Mouse (Mus musculus) layer of hippocampus, adult 8-10 months (tissue): ENCODE data around the gene Rara. TPM values are rescaled to one million over a fixed set of nuclear protein-coding genes. Genes with fewer than 3 reads are reported as not detected.

ENCODE experiments used
- DNase-seq, 2 experiments: peaks; one replicate each; pipeline ENCODE4 v3.0.0; 2022; ENCODE audit warnings: low spot score in 2 of 2
- total RNA-seq, 4 experiments: library from RNA; stranded (reverse); gene quantifications; 2 replicates each; pipeline ENCODE4 v1.2.4; 2022

The Rara gene
- total RNA-seq, 4 experiments from 2014 or later = 17.3 to 20.2 (median 19.4) TPM

GRCm38 (mm10) chr11:98995987-98996386 is 68.4 kb downstream of the Rara start:
- no peak for DNase-seq

- DNase-seq = no peak
These were observed 70.0 kb downstream of the Rara start for GRCm38 (mm10) chr11:98997659-98998058.

GRCm38 (mm10) chr11:98998776-98999175 is 71.2 kb downstream of the Rara start:
- DNase-seq = no peak

GRCm38 (mm10) chr11:98999243-98999642 is 71.6 kb downstream of the Rara start:
- no peak for DNase-seq

GRCm38 (mm10) chr11:99006788-99007187 is 79.2 kb downstream of the Rara start:
- DNase-seq = no peak

GRCm38 (mm10) chr11:99010124-99010523 is 82.5 kb downstream of the Rara start:
- no peak for DNase-seq

GRCm38 (mm10) chr11:99010706-99011105 is 83.1 kb downstream of the Rara start:
- DNase-seq = no peak

GRCm38 (mm10) chr11:99013856-99014255 is 86.2 kb downstream of the Rara start:
- DNase-seq = no peak

- DNase-seq = no peak
These were observed 92.2 kb downstream of the Rara start for GRCm38 (mm10) chr11:99019844-99020243.

- DNase-seq = no peak
These were observed 94.8 kb downstream of the Rara start for GRCm38 (mm10) chr11:99022384-99022933.

GRCm38 (mm10) chr11:99023094-99023493 is 95.5 kb downstream of the Rara start:
- DNase-seq = no peak

GRCm38 (mm10) chr11:99023500-99024467 is 96.2 kb downstream of the Rara start, which contains the start of gene Top2a:
TSS of gene Top2a (minus strand) at chr11:99024189.
- peak; percentile 94 to 98 for DNase-seq

Other genes with a start within 250 kb of the Rara start
- gene Psmd3, start 245.3 kb upstream of the Rara start, total RNA-seq = 100 to 1,000 TPM; 115 to 128 (median 124) TPM
- gene Csf3, start 226.6 kb upstream of the Rara start, total RNA-seq = not detected
- 100 to 1,000 TPM; 118 to 162 (median 138) TPM for gene Med24, start 198.4 kb upstream of the Rara start, total RNA-seq
- 100 to 1,000 TPM; 919 to 985 (median 938) TPM for gene Thra, start 187.2 kb upstream of the Rara start, total RNA-seq
- 10 to 100 TPM; 86.6 to 99.6 (median 92.7) TPM for gene Nr1d1, start 152.5 kb upstream of the Rara start, total RNA-seq
- gene Msl1, start 132.3 kb upstream of the Rara start, total RNA-seq = 100 to 1,000 TPM; 140 to 201 (median 177) TPM
- gene Casc3, start 122.9 kb upstream of the Rara start, total RNA-seq = 10 to 100 TPM; 50.5 to 64.9 (median 59.4) TPM
- 100 to 1,000 TPM; 171 to 203 (median 197) TPM for gene Rapgefl1, start 91.0 kb upstream of the Rara start, total RNA-seq
- 10 to 100 TPM; 69.4 to 86.8 (median 80.7) TPM for gene Wipf2, start 64.2 kb upstream of the Rara start, total RNA-seq
- 1 to 10 TPM in 1 of 4 experiments, under 1 TPM in 3; 0.36 to 1.2 (median 0.44) TPM for gene Cdc6, start 20.0 kb upstream of the Rara start, total RNA-seq
- gene Gjd3, start 55.2 kb downstream of the Rara start, total RNA-seq = 1 to 10 TPM in 2 of 4 experiments, not detected in 2; 1.4 to 1.6 TPM
- gene Top2a, start 96.4 kb downstream of the Rara start, total RNA-seq = 1 to 10 TPM in 2 of 4 experiments, under 1 TPM in 2; 0.62 to 2.4 (median 1.2) TPM
- gene Igfbp4, start 113.4 kb downstream of the Rara start, total RNA-seq = 10 to 100 TPM; 69.7 to 86.8 (median 75.2) TPM
- under 1 TPM in 2 of 4 experiments, not detected in 2; 0.27 TPM for gene Tns4, start 161.5 kb downstream of the Rara start, total RNA-seq
- gene Ccr7, start 227.3 kb downstream of the Rara start, total RNA-seq = not detected